Mouse (Mus musculus) hindbrain, embryonic 15.5 days (tissue): ENCODE data around the gene Ccr6. TPM values are rescaled to one million over a fixed set of nuclear protein-coding genes. Genes with fewer than 3 reads are reported as not detected.

ENCODE experiments used
- ATAC-seq: fragments of 200-750 bp; cut with Nextera tagmentation; 2 replicates; pipeline ENCODE4 v1.8.0; 2017; ENCODE audit warnings: low read depth, moderate number of reproducible peaks, moderate TSS enrichment; ENCODE audit not compliant: low FRiP score
- H3K27ac ChIP-seq: fragments of 300-500 bp; sonication (generic); replicated peaks from 2 replicates; pipeline ENCODE4 v1.5.1; 2015; ENCODE audit warnings: mild to moderate bottlenecking, inconsistent platforms
- H3K27me3 ChIP-seq: fragments of 300-500 bp; sonication (generic); 2 replicates; pipeline ENCODE4 v1.6.1; 2015; ENCODE audit warnings: control low read depth, inconsistent platforms
- H3K36me3 ChIP-seq: fragments of 300-500 bp; sonication (generic); 2 replicates; pipeline ENCODE4 v1.6.1; 2015; ENCODE audit warnings: control low read depth, inconsistent platforms
- H3K4me1 ChIP-seq: fragments of 300-500 bp; sonication (generic); replicated peaks from 2 replicates; pipeline ENCODE4 v1.6.1; 2015; ENCODE audit warnings: control low read depth, inconsistent platforms
- H3K4me2 ChIP-seq: fragments of 300-500 bp; sonication (generic); 2 replicates; pipeline ENCODE4 v1.6.1; 2015; ENCODE audit warnings: moderate library complexity, mild to moderate bottlenecking, inconsistent platforms
- H3K4me3 ChIP-seq: fragments of 300-500 bp; sonication (generic); 2 replicates; pipeline ENCODE4 v1.5.1; 2015; ENCODE audit warnings: mild to moderate bottlenecking, inconsistent platforms
- H3K9ac ChIP-seq: fragments of 300-500 bp; sonication (generic); 2 replicates; pipeline ENCODE4 v1.6.1; 2015; ENCODE audit warnings: inconsistent platforms
- H3K9me3 ChIP-seq: fragments of 300-500 bp; sonication (generic); 2 replicates; pipeline ENCODE4 v1.6.1; 2016; ENCODE audit warnings: control low read depth, inconsistent platforms
- WGBS: fragments of 180-500 bp; shearing (Covaris S2); methylation state at CpG from one replicate; pipeline ENCODE4 v1.1.7; 2015; 5-methylcytosine and 5-hydroxymethylcytosine counted together
- polyA plus RNA-seq: library from polyadenylated mRNA; unstranded; fragments of >200 nt; fragmentation: Nextera tagmentation; extraction: Ambion mirVana; gene quantifications from 2 replicates; pipeline ENCODE4 v1.2.1, GENCODE M21; 2015

Gene Ccr6
- polyA plus RNA-seq, 1 experiment from 2014 or later, result not detected

GRCm38 (mm10) chr17:8211399-8211798, 24.4 kb upstream of the Ccr6 start:
- 92% methylated on average over 6 of the region's 6 CpGs for WGBS
- Histone ChIP-seq H3K4me2 (no peak overlapping the region), H3K9me3 (no peaks in the 10 kb centered on the region), H3K4me3 (no peak overlapping the region), H3K36me3 (no peaks in the 10 kb centered on the region), H3K27me3 (no peaks in the 10 kb centered on the region), H3K9ac (no peak overlapping the region), H3K27ac (no peak overlapping the region), H3K4me1 (no peaks in the 10 kb centered on the region)
- no peak for ATAC-seq

- 96% methylated on average over 1 of the region's 1 CpGs for WGBS
- no peaks in the 10 kb centered on the region for H3K4me1 ChIP-seq
- H3K9ac ChIP-seq, result no peak overlapping the region
- H3K36me3 ChIP-seq, result no peaks in the 10 kb centered on the region
- no peaks in the 10 kb centered on the region for H3K9me3 ChIP-seq
- H3K4me2 ChIP-seq, result no peak overlapping the region
- H3K27me3 ChIP-seq, result no peaks in the 10 kb centered on the region
- no peak overlapping the region for H3K27ac ChIP-seq
- ATAC-seq, result no peak
- no peak overlapping the region for H3K4me3 ChIP-seq
Observed at GRCm38 (mm10) chr17:8214369-8214768, 21.5 kb upstream of the Ccr6 start.

- H3K4me3 ChIP-seq, result no peak overlapping the region
- no peaks in the 10 kb centered on the region for H3K4me1 ChIP-seq
- no peaks in the 10 kb centered on the region for H3K9me3 ChIP-seq
- H3K27me3 ChIP-seq, result no peaks in the 10 kb centered on the region
- no peaks in the 10 kb centered on the region for H3K36me3 ChIP-seq
- 90% methylated on average over 12 of the region's 12 CpGs for WGBS
- H3K27ac ChIP-seq, result no peak overlapping the region
- no peak for ATAC-seq
- H3K9ac ChIP-seq, result no peak overlapping the region
- no peak overlapping the region for H3K4me2 ChIP-seq
Observed at GRCm38 (mm10) chr17:8215016-8215745, 20.7 kb upstream of the Ccr6 start.

- no peaks in the 10 kb centered on the region for H3K9me3 ChIP-seq
- no peaks in the 10 kb centered on the region for H3K4me1 ChIP-seq
- no peaks in the 10 kb centered on the region for H3K36me3 ChIP-seq
- H3K27me3 ChIP-seq, result no peaks in the 10 kb centered on the region
- H3K9ac ChIP-seq, result no peak overlapping the region
- H3K27ac ChIP-seq, result no peak overlapping the region
- no peak overlapping the region for H3K4me2 ChIP-seq
- no peak overlapping the region for H3K4me3 ChIP-seq
- WGBS, result 79% methylated on average over 10 of the region's 10 CpGs
- ATAC-seq, result no peak
Observed at GRCm38 (mm10) chr17:8223225-8223624, 12.6 kb upstream of the Ccr6 start.

GRCm38 (mm10) chr17:8224072-8224471, 11.8 kb upstream of the Ccr6 start:
- Histone ChIP-seq H3K36me3 (no peaks in the 10 kb centered on the region), H3K4me2 (no peak overlapping the region), H3K9ac (no peak overlapping the region), H3K9me3 (no peaks in the 10 kb centered on the region), H3K27me3 (no peaks in the 10 kb centered on the region), H3K4me3 (no peak overlapping the region), H3K4me1 (no peaks in the 10 kb centered on the region), H3K27ac (no peak overlapping the region)
- 72% methylated on average over 1 of the region's 1 CpGs for WGBS
- ATAC-seq, result no peak

GRCm38 (mm10) chr17:8225166-8225565, 10.7 kb upstream of the Ccr6 start:
- Histone ChIP-seq H3K4me2 (no peak overlapping the region), H3K4me1 (no peaks in the 10 kb centered on the region), H3K9ac (no peak overlapping the region), H3K27ac (no peak overlapping the region), H3K4me3 (no peak overlapping the region), H3K27me3 (no peaks in the 10 kb centered on the region), H3K9me3 (no peaks in the 10 kb centered on the region), H3K36me3 (no peaks in the 10 kb centered on the region)
- ATAC-seq, result no peak
- WGBS, result 89% methylated on average over 2 of the region's 2 CpGs

- Histone ChIP-seq H3K4me2 (no peak overlapping the region), H3K4me1 (no peaks in the 10 kb centered on the region), H3K27ac (no peak overlapping the region), H3K27me3 (no peaks in the 10 kb centered on the region), H3K9me3 (no peaks in the 10 kb centered on the region), H3K4me3 (no peak overlapping the region), H3K36me3 (no peaks in the 10 kb centered on the region), H3K9ac (no peak overlapping the region)
- WGBS, result 77% methylated on average over 4 of the region's 4 CpGs
- ATAC-seq, result no peak
Observed at GRCm38 (mm10) chr17:8225746-8226145, 10.1 kb upstream of the Ccr6 start.

- no peak overlapping the region for H3K27ac ChIP-seq
- H3K4me3 ChIP-seq, result no peak overlapping the region
- WGBS, result 45% methylated on average over 9 of the region's 9 CpGs
- no peaks in the 10 kb centered on the region for H3K27me3 ChIP-seq
- H3K36me3 ChIP-seq, result no peaks in the 10 kb centered on the region
- ATAC-seq, result no peak
- H3K4me2 ChIP-seq, result no peak overlapping the region
- H3K9me3 ChIP-seq, result no peaks in the 10 kb centered on the region
- no peaks in the 10 kb centered on the region for H3K4me1 ChIP-seq
- H3K9ac ChIP-seq, result no peak overlapping the region
Observed at GRCm38 (mm10) chr17:8228622-8229021, 7.2 kb upstream of the Ccr6 start.

- no peak overlapping the region for H3K4me2 ChIP-seq
- no peaks in the 10 kb centered on the region for H3K9me3 ChIP-seq
- 95% methylated on average over 3 of the region's 3 CpGs for WGBS
- H3K27me3 ChIP-seq, result no peaks in the 10 kb centered on the region
- ATAC-seq, result no peak
- no peaks in the 10 kb centered on the region for H3K4me1 ChIP-seq
- no peak overlapping the region for H3K9ac ChIP-seq
- H3K36me3 ChIP-seq, result no peaks in the 10 kb centered on the region
- no peak overlapping the region for H3K27ac ChIP-seq
- no peak overlapping the region for H3K4me3 ChIP-seq
Observed at GRCm38 (mm10) chr17:8229607-8230006, 6.2 kb upstream of the Ccr6 start.

- H3K27me3 ChIP-seq, result no peaks in the 10 kb centered on the region
- no peak for ATAC-seq
- WGBS, result 72% methylated on average over 5 of the region's 5 CpGs
Observed at GRCm38 (mm10) chr17:8232089-8232488, 3.8 kb upstream of the Ccr6 start.

GRCm38 (mm10) chr17:8233618-8234214, 2.1 kb upstream of the Ccr6 start:
- Histone ChIP-seq H3K9me3 (no peaks in the 10 kb centered on the region), H3K4me2 (no peak overlapping the region), H3K4me3 (no peak overlapping the region), H3K27me3 (no peaks in the 10 kb centered on the region), H3K4me1 (no peaks in the 10 kb centered on the region), H3K9ac (no peak overlapping the region), H3K27ac (no peak overlapping the region), H3K36me3 (no peaks in the 10 kb centered on the region)
- 82% methylated on average over 15 of the region's 15 CpGs for WGBS
- no peak for ATAC-seq

More at GRCm38 (mm10) chr17:8232089-8232488, 3.8 kb upstream of the Ccr6 start:
- Histone ChIP-seq H3K9me3 (no peaks in the 10 kb centered on the region), H3K4me1 (no peaks in the 10 kb centered on the region), H3K36me3 (no peaks in the 10 kb centered on the region), H3K4me2 (no peak overlapping the region), H3K9ac (no peak overlapping the region), H3K4me3 (no peak overlapping the region), H3K27ac (no peak overlapping the region)

- H3K4me2 ChIP-seq, result no peak overlapping the region
- H3K4me3 ChIP-seq, result no peak overlapping the region
- no peak for ATAC-seq
- H3K4me1 ChIP-seq, result no peaks in the 10 kb centered on the region
- WGBS, result 87% methylated on average over 4 of the region's 4 CpGs
- H3K27me3 ChIP-seq, result no peaks in the 10 kb centered on the region
- no peaks in the 10 kb centered on the region for H3K36me3 ChIP-seq
- no peak overlapping the region for H3K27ac ChIP-seq
- H3K9me3 ChIP-seq, result no peaks in the 10 kb centered on the region
- H3K9ac ChIP-seq, result no peak overlapping the region
Observed at GRCm38 (mm10) chr17:8234537-8234936, 1.3 kb upstream of the Ccr6 start.
